Mouse (Mus musculus): ENCODE results near the gene Dkk2.
A peak's percentile ranks its signal among the peaks of the same experiment; 100 is the strongest.
"Not testable (repeated sequence)": the region's sequence is repeated elsewhere in the genome, so short reads cannot be mapped to it uniquely, and the experiment has no call there.

Gene Dkk2

GRCm38 (mm10) chr3:132085112-132085822 lies at the start of gene Dkk2:
Gene Dkk2, plus strand, starts transcription at chr3:132085292.
- DNase-seq = peak; percentile 11

- DNase-seq = no peak
Observed at GRCm38 (mm10) chr3:132036704-132037103, 48.4 kb upstream of the Dkk2 start.

GRCm38 (mm10) chr3:132037670-132038069 lies 47.4 kb upstream of the Dkk2 start:
- DNase-seq = no peak

GRCm38 (mm10) chr3:132040066-132040465 lies 45.0 kb upstream of the Dkk2 start:
- DNase-seq = no peak

- no peak for DNase-seq
Observed at GRCm38 (mm10) chr3:132050884-132051457, 34.1 kb upstream of the Dkk2 start.

- not testable (repeated sequence) for DNase-seq
Observed at GRCm38 (mm10) chr3:132062816-132063215, 22.3 kb upstream of the Dkk2 start.

- no peak for DNase-seq
Observed at GRCm38 (mm10) chr3:132063374-132063773, 21.7 kb upstream of the Dkk2 start.

- DNase-seq = no peak
Observed at GRCm38 (mm10) chr3:132063966-132064365, 21.1 kb upstream of the Dkk2 start.

- DNase-seq = no peak
Observed at GRCm38 (mm10) chr3:132064920-132065319, 20.2 kb upstream of the Dkk2 start.

- DNase-seq = no peak
Observed at GRCm38 (mm10) chr3:132070949-132071348, 14.1 kb upstream of the Dkk2 start.

GRCm38 (mm10) chr3:132084018-132084417 lies 1.1 kb upstream of the Dkk2 start:
- DNase-seq = peak; percentile 65

GRCm38 (mm10) chr3:132084680-132085079 lies 412 bp upstream of the Dkk2 start:
- no peak for DNase-seq

GRCm38 (mm10) chr3:132085823-132086350 lies 795 bp downstream of the Dkk2 start:
- DNase-seq = peak; percentile 14

GRCm38 (mm10) chr3:132086461-132086860 lies 1.4 kb downstream of the Dkk2 start:
- no peak for DNase-seq

GRCm38 (mm10) chr3:132087011-132087486 lies 2.0 kb downstream of the Dkk2 start:
- peak; percentile 42 for DNase-seq

GRCm38 (mm10) chr3:132092983-132093382 lies 7.9 kb downstream of the Dkk2 start:
- no peak for DNase-seq

- DNase-seq = no peak
Observed at GRCm38 (mm10) chr3:132096296-132096695, 11.2 kb downstream of the Dkk2 start.

GRCm38 (mm10) chr3:132100746-132101145 lies 15.7 kb downstream of the Dkk2 start:
- DNase-seq = no peak

GRCm38 (mm10) chr3:132103020-132103419 lies 17.9 kb downstream of the Dkk2 start:
- DNase-seq = peak; percentile 11

GRCm38 (mm10) chr3:132103454-132103853 lies 18.4 kb downstream of the Dkk2 start:
- no peak for DNase-seq

GRCm38 (mm10) chr3:132115772-132116511 lies 30.9 kb downstream of the Dkk2 start:
- no peak for DNase-seq

- DNase-seq = no peak
Observed at GRCm38 (mm10) chr3:132121344-132121743, 36.3 kb downstream of the Dkk2 start.

GRCm38 (mm10) chr3:132122581-132122980 lies 37.5 kb downstream of the Dkk2 start:
- no peak for DNase-seq

Data from right cerebral cortex, postnatal 4 days (tissue).